10 mouse cellular contexts compared by ENCODE assay signal in the genomic region with DNA sequence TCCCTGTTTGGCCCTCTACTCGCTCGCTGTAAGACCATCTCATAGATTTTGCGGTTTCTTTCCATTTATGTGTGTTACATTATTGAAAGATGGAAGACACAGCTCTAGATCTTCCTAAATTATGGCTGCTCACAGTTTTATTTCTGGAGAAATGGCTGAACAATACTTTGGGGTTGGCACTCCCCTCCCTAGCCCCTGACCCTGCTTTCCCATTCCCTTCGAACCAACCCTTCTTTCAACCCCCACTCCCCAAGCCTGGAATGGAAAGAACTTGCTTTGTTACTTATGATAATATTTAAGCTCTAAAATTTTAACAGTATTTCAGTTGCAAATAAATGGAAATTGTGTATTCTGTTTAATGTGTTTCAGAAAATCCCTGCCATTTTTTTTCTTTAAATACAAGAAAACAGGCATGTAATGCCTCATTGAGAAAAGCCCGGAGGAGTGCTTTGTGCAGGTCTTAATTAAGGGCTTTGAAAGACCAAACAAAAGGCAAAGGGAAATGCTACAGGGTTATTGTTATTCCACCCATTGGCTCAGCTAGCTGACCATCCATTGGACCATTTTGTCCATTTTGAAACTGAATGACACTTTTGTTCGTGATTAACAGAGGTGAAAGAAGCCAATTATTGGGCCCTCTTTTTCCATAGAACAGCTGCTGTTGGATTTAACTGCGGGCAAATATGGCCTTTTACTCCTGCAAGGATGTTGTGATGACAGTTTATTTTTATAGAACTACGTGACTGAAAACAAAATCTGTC. TPM values are rescaled to one million over a fixed set of nuclear protein-coding genes. Genes with fewer than 3 reads are reported as not detected.
A peak's percentile ranks its signal among the peaks of the same experiment; 100 is the strongest.
DNase-seq lines count a peak whose midpoint lies in the region; ATAC-seq and TF ChIP-seq lines count a peak whose summit lies in the region.
"Had no signal": no experiment of that assay in that cellular context is flagged by ENCODE, and none has a peak within 500 bp of the region (broad histone marks: within the 10 kb centered on the region; RNA-seq: fewer than 3 reads in every experiment).

No protein-coding gene starts in this region.

- DNase-seq in ES-E14 (ENCODE audit: low read depth, low spot score), result no peak
- DNase-seq in brain, adult 2 months (ENCODE audit: low read depth, low spot score), result peak; percentile 81
- DNase-seq in midbrain, embryonic 14.5 days, result peak; percentile 73
- DNase-seq in cerebellum, postnatal 36 days, result no peak
- DNase-seq in kidney, postnatal 36 days, result no peak
- DNase-seq: adrenal gland, postnatal 36 days; liver had no signal

- H3K27me3 ChIP-seq in forebrain, embryonic 16.5 days (replicated peaks; ENCODE audit: control insufficient read depth, insufficient read depth, low read length), result peaks cover 44% of the 10 kb centered on the region
- H3K27me3 ChIP-seq in midbrain, embryonic 14.5 days (ENCODE audit: control insufficient read depth, insufficient read depth, low read length), result no peaks in the 10 kb centered on the region

- in situ Hi-C loops in ES-E14 (cut with MboI; ENCODE audit: low sequenced_read_pairs in 2 of 2, unreplicated experiment in 2 of 2), result no loop called here

- ATAC-seq in forebrain, embryonic 16.5 days, result peak; percentile 87
- ATAC-seq in midbrain, embryonic 14.5 days (ENCODE audit: low FRiP score, low TSS enrichment), result peak; percentile 84
- no peak for ATAC-seq in erythroblast, adult 5-6 weeks (replicated peaks; ENCODE audit: low FRiP score, poor library complexity, severe bottlenecking)

- H3K4me2 ChIP-seq in forebrain, embryonic 16.5 days (ENCODE audit: low read length), result no peak overlapping the region
- H3K4me2 ChIP-seq in midbrain, embryonic 14.5 days (ENCODE audit: low read length), result peak overlapping the region; percentile 13; the same call in 1 of the 2 replicates

- H3K36me3 ChIP-seq in ES-E14 (ENCODE audit: control insufficient read depth, insufficient read depth, low read length, poor library complexity, severe bottlenecking), result peaks cover 2% of the 10 kb centered on the region; the same call in 1 of the 2 replicates
- H3K36me3 ChIP-seq in forebrain, embryonic 16.5 days (ENCODE audit: control insufficient read depth, insufficient read depth), result no peaks in the 10 kb centered on the region
- no peaks in the 10 kb centered on the region for H3K36me3 ChIP-seq in midbrain, embryonic 14.5 days (ENCODE audit: control insufficient read depth, insufficient read depth, low read length)

- WGBS in forebrain, embryonic 16.5 days, result 10% methylated on average over 8 of the region's 8 CpGs
- 12% methylated on average over 8 of the region's 8 CpGs for WGBS in midbrain, embryonic 14.5 days

- no peak overlapping the region for H3K9ac ChIP-seq in ES-E14 (ENCODE audit: insufficient read depth, low read depth, low read length, poor library complexity, severe bottlenecking)
- H3K9ac ChIP-seq in forebrain, embryonic 16.5 days (replicated peaks; ENCODE audit: low read depth, low read length), result no peak overlapping the region
- H3K9ac ChIP-seq in midbrain, embryonic 14.5 days (replicated peaks; ENCODE audit: low read length), result no peak overlapping the region

- no peak overlapping the region for H3K4me3 ChIP-seq in ES-E14 (ENCODE audit: insufficient read depth in 1 of 2, low read depth in 1 of 2, low read length in 2 of 2, poor library complexity in 1 of 2, severe bottlenecking in 1 of 2)
- H3K4me3 ChIP-seq in forebrain, embryonic 16.5 days (replicated peaks; ENCODE audit: low read length), result no peak overlapping the region
- no peak overlapping the region for H3K4me3 ChIP-seq in midbrain, embryonic 14.5 days (replicated peaks; ENCODE audit: low read depth, low read length)

- peaks cover 4 to 19% of the 10 kb centered on the region in 2 experiments for H3K4me1 ChIP-seq in ES-E14 (ENCODE audit: control insufficient read depth in 2 of 2, insufficient read depth in 2 of 2, low read length in 2 of 2, poor library complexity in 1 of 2)
- peaks cover 13% of the 10 kb centered on the region for H3K4me1 ChIP-seq in forebrain, embryonic 16.5 days (replicated peaks; ENCODE audit: control insufficient read depth, insufficient read depth, low read length)
- peaks cover 25% of the 10 kb centered on the region for H3K4me1 ChIP-seq in midbrain, embryonic 14.5 days (ENCODE audit: control insufficient read depth, insufficient read depth, low read length)

- H3K9me3 ChIP-seq in ES-E14 (ENCODE audit: control insufficient read depth, insufficient read depth, low read depth, low read length), result no peaks in the 10 kb centered on the region
- no peaks in the 10 kb centered on the region for H3K9me3 ChIP-seq in forebrain, embryonic 16.5 days (ENCODE audit: control insufficient read depth, low read length)
- H3K9me3 ChIP-seq in midbrain, embryonic 14.5 days (ENCODE audit: control insufficient read depth, low read length), result no peaks in the 10 kb centered on the region

- peak overlapping the region; percentile 31; the same call in 1 of the 2 replicates for H3K27ac ChIP-seq in ES-E14 (ENCODE audit: insufficient read depth, low read depth, low read length, poor library complexity, severe bottlenecking)
- no peak overlapping the region for H3K27ac ChIP-seq in forebrain, embryonic 16.5 days (ENCODE audit: low read length)
- H3K27ac ChIP-seq in midbrain, embryonic 14.5 days (replicated peaks; ENCODE audit: low read depth, low read length), result peak overlapping the region; percentile 14; the same call in 1 of the 2 replicates
- H3K27ac ChIP-seq: macrophage had no signal

TF ChIP-seq in ES-E14, 5 proteins besides CTCF, POLR2A, EP300 and RAD21:
- no peak for TF ChIP-seq MAFK (IDR thresholded peaks at IDR 0.05; ENCODE audit: insufficient read depth, low read depth, low read length)
- no peak for TF ChIP-seq ZC3H11A (IDR thresholded peaks at IDR 0.05; ENCODE audit: borderline replicate concordance, low read depth, low read length)
- TF ChIP-seq HCFC1 (IDR thresholded peaks at IDR 0.05; ENCODE audit: borderline replicate concordance, insufficient read depth, low read length), result no peak
- no peak for TF ChIP-seq CHD2 (IDR thresholded peaks at IDR 0.05; ENCODE audit: low read depth, low read length)
- TF ChIP-seq ZNF384 (IDR thresholded peaks at IDR 0.05; ENCODE audit: low read depth, low read length), result no peak

RNA-seq across cellular contexts. Expression of gene Lgr4, which starts 25.5 kb away (rescaled TPM):
- total RNA-seq in ES-E14 (2012; rRNA removed), result 68.9 and 108 TPM in 2 replicates
- 2.7 and 3.6 TPM in 2 replicates for polyA plus RNA-seq in forebrain, embryonic 16.5 days (2015; fragmentation: Nextera tagmentation; extraction: Ambion mirVana)
- polyA plus RNA-seq in midbrain, embryonic 14.5 days (2014; fragmentation: Nextera tagmentation; extraction: Ambion mirVana), result 11.6 and 12.0 TPM in 2 replicates
- 0.84 and 1.2 TPM in 2 replicates for total RNA-seq in erythroblast, adult 5-6 weeks (2015; ENCODE audit: low replicate concordance)
- 0.42 and 0.51 TPM in 2 replicates for total RNA-seq in erythroblast, adult 5-6 weeks (2017; ENCODE audit: low replicate concordance)

RNA-seq across cellular contexts. Expression of gene Lin7c, which starts 52.3 kb away (rescaled TPM):
- total RNA-seq in ES-E14 (2012; rRNA removed), result 64.7 and 71.8 TPM in 2 replicates
- polyA plus RNA-seq in forebrain, embryonic 16.5 days (2015; fragmentation: Nextera tagmentation; extraction: Ambion mirVana), result 207 and 223 TPM in 2 replicates
- 220 and 249 TPM in 2 replicates for polyA plus RNA-seq in midbrain, embryonic 14.5 days (2014; fragmentation: Nextera tagmentation; extraction: Ambion mirVana)
- total RNA-seq in erythroblast, adult 5-6 weeks (2015; ENCODE audit: low replicate concordance), result 15.3 and 23.4 TPM in 2 replicates
- 26.3 and 32.1 TPM in 2 replicates for total RNA-seq in erythroblast, adult 5-6 weeks (2017; ENCODE audit: low replicate concordance)

Comparison
In these comparisons a context has a peak if more than half of its experiments do, and no peak if none do; other contexts are left out.
1. DNase-seq: peak in brain, adult 2 months (single experiment) and midbrain, embryonic 14.5 days (single experiment); none in ES-E14 (single experiment), cerebellum, postnatal 36 days (0 of 2) and kidney, postnatal 36 days (0 of 2).
2. RNA of gene Lgr4, which starts 25.5 kb away (total RNA-seq): 68.9 to 108 TPM in ES-E14; 0.42 to 1.2 TPM in erythroblast, adult 5-6 weeks; every median in the first group is over 10 times any median in the second.